Mouse (Mus musculus) CH12.LX (cell line): ENCODE measurements around the gene Ubtf. TPM values are rescaled to one million over a fixed set of nuclear protein-coding genes. Genes with fewer than 3 reads are reported as not detected.

Source experiments
- DNase-seq: peaks from one replicate; pipeline ENCODE4 v3.0.0-alpha.2; 2013; ENCODE audit errors: extremely low read depth
- H3K27ac ChIP-seq: 2 replicates; pipeline ENCODE4 v1.5.1; 2012; ENCODE audit warnings: low read depth, mild to moderate bottlenecking, control low read depth, moderate library complexity; ENCODE audit not compliant: insufficient read depth
- H3K27me3 ChIP-seq: replicated peaks from 2 replicates; pipeline ENCODE3; 2012; ENCODE audit warnings: inconsistent platforms
- H3K36me3 ChIP-seq, 2 experiments: replicated peaks in 1 of 2; 2 replicates each; pipeline versions ENCODE3 to v1.6.1; 2012; ENCODE audit warnings: inconsistent platforms in 1 of 2, low read length in 1 of 2, mild to moderate bottlenecking in 1 of 2, mixed read lengths in 1 of 2, moderate library complexity in 1 of 2; ENCODE audit not compliant: control insufficient read depth in 1 of 2, insufficient read depth in 1 of 2
- H3K4me1 ChIP-seq, 2 experiments: 2 replicates each; pipeline ENCODE4 v1.6.1; 2012; ENCODE audit warnings: inconsistent platforms in 1 of 2, moderate library complexity in 1 of 2; ENCODE audit not compliant: insufficient read depth in 2 of 2, control insufficient read depth in 1 of 2
- H3K4me2 ChIP-seq: 2 replicates; pipeline ENCODE4 v1.6.1; 2012; ENCODE audit warnings: low read depth, mild to moderate bottlenecking, control low read depth; ENCODE audit not compliant: poor library complexity, insufficient read depth, severe bottlenecking
- H3K4me3 ChIP-seq, 3 experiments: fragments of 150-350 bp in 1 of 3; sonication (generic) in 1 of 3; replicated peaks in 1 of 3; 2 replicates each; pipeline versions ENCODE3 to v1.5.1; 2011 to 2012; ENCODE audit warnings: low read depth in 2 of 3, low read length in 2 of 3, mild to moderate bottlenecking in 2 of 3, moderate library complexity in 2 of 3, control low read depth in 1 of 3, improper control_type of control experiment in 1 of 3, inconsistent platforms in 1 of 3, mixed read lengths in 1 of 3; ENCODE audit not compliant: poor library complexity in 1 of 3
- H3K79me2 ChIP-seq: replicated peaks from 2 replicates; pipeline ENCODE4 v1.6.1; 2012; ENCODE audit warnings: mild to moderate bottlenecking, moderate library complexity; ENCODE audit not compliant: control insufficient read depth, poor library complexity, insufficient read depth, severe bottlenecking; ENCODE audit errors: extremely low read depth
- H3K9ac ChIP-seq: 2 replicates; pipeline ENCODE4 v1.6.1; 2012; ENCODE audit warnings: low read depth, mild to moderate bottlenecking, control low read depth, moderate library complexity; ENCODE audit not compliant: insufficient read depth
- H3K9me3 ChIP-seq: replicated peaks from 2 replicates; pipeline ENCODE3; 2012; ENCODE audit warnings: low read length, inconsistent platforms, mixed read lengths
- BHLHE40 ChIP-seq: IDR thresholded peaks from 2 replicates; pipeline ENCODE4 v1.6.1; 2011; ENCODE audit warnings: mild to moderate bottlenecking, low read depth, low read length, improper control_type of control experiment
- CTCF ChIP-seq, 2 experiments: IDR thresholded peaks in 1 of 2; conservative IDR thresholded peaks in 1 of 2; 2 replicates each; pipeline ENCODE4 v1.5.1; 2011 to 2012; ENCODE audit warnings: low read depth in 2 of 2, low read length in 2 of 2, improper control_type of control experiment in 1 of 2, inconsistent platforms in 1 of 2, mild to moderate bottlenecking in 1 of 2, moderate library complexity in 1 of 2
- E2F4 ChIP-seq: IDR thresholded peaks from 2 replicates; pipeline ENCODE4 v1.6.1; 2011; ENCODE audit warnings: low read depth, low read length, improper control_type of control experiment; ENCODE audit not compliant: insufficient replicate concordance
- ELF1 ChIP-seq: IDR thresholded peaks from 2 replicates; pipeline ENCODE4 v1.6.1; 2014; ENCODE audit warnings: low read depth, mild to moderate bottlenecking, inconsistent platforms, low read length, improper control_type of control experiment
- GABPA ChIP-seq: IDR thresholded peaks from 2 replicates; pipeline ENCODE4 v1.6.1; 2012; ENCODE audit warnings: low read depth, low read length, improper control_type of control experiment, inconsistent platforms; ENCODE audit not compliant: insufficient replicate concordance
- KAT2A ChIP-seq: IDR thresholded peaks from 2 replicates; pipeline ENCODE4 v1.6.1; 2012; ENCODE audit warnings: low read length, improper control_type of control experiment, inconsistent platforms; ENCODE audit not compliant: insufficient replicate concordance
- MAFK ChIP-seq: IDR thresholded peaks from 2 replicates; pipeline ENCODE4 v1.6.1; 2011; ENCODE audit warnings: low read length, improper control_type of control experiment; ENCODE audit not compliant: insufficient replicate concordance
- MAX ChIP-seq: IDR thresholded peaks from 2 replicates; pipeline ENCODE4 v1.6.1; 2011; ENCODE audit warnings: low read length, improper control_type of control experiment
- MYC ChIP-seq: IDR thresholded peaks from 2 replicates; pipeline ENCODE4 v1.6.1; 2011; ENCODE audit warnings: low read depth, mild to moderate bottlenecking, improper control_type of control experiment, low read length
- NELFE ChIP-seq: IDR thresholded peaks from 2 replicates; pipeline ENCODE4 v1.6.1; 2011; ENCODE audit warnings: low read depth, low read length, improper control_type of control experiment
- POLR2AphosphoS2 ChIP-seq: IDR thresholded peaks from 2 replicates; pipeline ENCODE4 v1.6.1; 2011; ENCODE audit warnings: low read depth, low read length, improper control_type of control experiment
- RCOR1 ChIP-seq: conservative IDR thresholded peaks from 2 replicates; pipeline ENCODE4 v1.6.1; 2012; ENCODE audit warnings: low read depth, mild to moderate bottlenecking, inconsistent platforms, low read length, improper control_type of control experiment
- SIN3A ChIP-seq: IDR thresholded peaks from 2 replicates; pipeline ENCODE4 v1.6.1; 2012; ENCODE audit warnings: low read length, improper control_type of control experiment, inconsistent platforms
- TBP ChIP-seq: conservative IDR thresholded peaks from 2 replicates; pipeline ENCODE4 v1.6.1; 2011; ENCODE audit warnings: low read depth, low read length, improper control_type of control experiment
- ZKSCAN1 ChIP-seq: IDR thresholded peaks from 2 replicates; pipeline ENCODE4 v1.6.1; 2012; ENCODE audit warnings: low read depth, inconsistent platforms, low read length, improper control_type of control experiment, borderline replicate concordance
- ZMIZ1 ChIP-seq: IDR thresholded peaks from 2 replicates; pipeline ENCODE4 v1.6.1; 2012; ENCODE audit warnings: low read depth, mild to moderate bottlenecking, inconsistent platforms, low read length, improper control_type of control experiment
- ZNF384 ChIP-seq: IDR thresholded peaks from 2 replicates; pipeline ENCODE4 v1.6.1; 2012; ENCODE audit warnings: low read depth, low read length, improper control_type of control experiment, inconsistent platforms
- dilution Hi-C: fragments of 300-500 bp; cut with MboI; formaldehyde crosslinking; loops from 2 replicates; pipeline ENCODE4 v1.14.3; 2020; ENCODE audit warnings: low sequenced_read_pairs; ENCODE audit not compliant: extremely low pct_unique_long_range_greater_than_20kb, extremely low pct_ligation_motif_present
- in situ Hi-C: fragments of 300-500 bp; cut with MboI; formaldehyde crosslinking; loops from 3 replicates; pipeline ENCODE4 v1.14.3; 2019; ENCODE audit warnings: low sequenced_read_pairs, low pct_ligation_motif_present, low pct_unique_long_range_greater_than_20kb, mixed read lengths
- polyA plus RNA-seq: library from polyadenylated mRNA; unstranded; fragments of >175 nt; gene quantifications from 2 replicates; pipeline ENCODE4 v1.2.1, GENCODE M21; 2012; ENCODE audit warnings: low read depth; ENCODE audit not compliant: insufficient read length
- total RNA-seq, 2 experiments: library from RNA; depleted of rRNA; stranded (reverse); fragments of 300-350 nt in 1 of 2; fragments of >200 nt in 1 of 2; gene quantifications; 2 replicates each; pipeline ENCODE4 v1.2.3; 2012 to 2014

Gene Ubtf
- total and polyA plus RNA-seq, 3 experiments: 89.9 to 126 (median 124) TPM

DNA sequence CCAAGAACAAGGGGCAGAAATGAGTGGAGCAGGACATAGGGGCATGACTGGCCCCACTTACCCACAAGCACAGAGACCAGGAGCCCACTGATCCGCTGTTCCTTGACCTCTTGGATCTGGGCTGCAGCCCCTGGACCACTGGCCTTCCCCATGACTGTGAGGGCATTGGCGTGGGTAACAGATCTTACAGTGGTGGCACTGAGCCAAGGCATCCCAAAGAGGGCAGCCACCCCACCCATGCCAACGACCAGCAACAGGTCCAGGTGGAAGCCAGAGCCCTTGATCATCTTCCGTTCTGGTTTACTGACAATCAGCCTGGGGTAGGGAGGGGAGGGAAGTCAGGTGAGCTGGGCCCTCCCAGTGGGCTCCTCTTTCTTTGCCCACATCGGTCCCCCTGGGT, 32.8 kb upstream of the Ubtf start:
- Histone ChIP-seq H3K4me1 (peaks cover 7 to 15% of the 10 kb centered on the region in 2 experiments), H3K9me3 (no peaks in the 10 kb centered on the region), H3K9ac (no peak overlapping the region), H3K27me3 (peaks cover 92% of the 10 kb centered on the region), H3K79me2 (no peaks in the 10 kb centered on the region), H3K36me3 (no peaks in the 10 kb centered on the region), H3K4me2 (no peak overlapping the region), H3K27ac (no peak overlapping the region), H3K4me3 (no peak overlapping the region)
- no peak for TF ChIP-seq RCOR1
- TF ChIP-seq GABPA: no peak
- no peak for TF ChIP-seq E2F4
- no peak for TF ChIP-seq ZKSCAN1
- TF ChIP-seq POLR2AphosphoS2: no peak
- TF ChIP-seq MAFK: no peak
- in situ Hi-C loops (no loop called here), dilution Hi-C loops (no loop called here)
- DNase-seq: no peak

DNA sequence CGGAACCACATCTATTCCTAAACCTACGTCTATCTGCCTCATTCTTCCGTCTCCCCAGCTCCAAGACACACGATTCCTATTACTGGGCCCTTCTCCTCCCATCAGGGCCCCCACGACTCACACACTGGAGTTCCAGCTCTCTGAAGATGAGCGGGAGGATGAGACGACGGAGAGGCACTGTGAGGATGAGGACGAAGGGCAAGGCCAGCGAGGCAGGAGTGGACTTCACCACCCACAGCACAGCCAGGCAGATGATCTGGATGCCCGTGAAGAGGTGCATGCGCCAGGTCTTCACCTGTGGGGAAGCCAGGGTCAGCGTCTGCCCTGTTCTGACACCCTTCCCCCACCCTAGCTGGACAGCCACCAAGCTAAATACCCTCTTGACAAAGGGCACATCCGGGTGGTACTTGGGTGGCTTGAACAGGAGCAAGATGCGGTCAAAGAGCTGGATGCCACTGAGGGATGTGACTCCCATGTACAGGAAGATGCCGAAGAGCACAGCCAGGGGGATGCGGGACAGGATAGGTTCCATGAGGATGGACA, 31.5 kb upstream of the Ubtf start:
- peaks cover 85% of the 10 kb centered on the region for H3K27me3 ChIP-seq
- no peak for DNase-seq
- H3K36me3 ChIP-seq: no peaks in the 10 kb centered on the region
- no peak overlapping the region for H3K27ac ChIP-seq
- dilution Hi-C loops (no loop called here), in situ Hi-C loops (no loop called here)
- H3K79me2 ChIP-seq: no peaks in the 10 kb centered on the region
- no peak overlapping the region for H3K9ac ChIP-seq
- H3K4me2 ChIP-seq: no peak overlapping the region
- H3K4me3 ChIP-seq: no peak overlapping the region
- H3K4me1 ChIP-seq: peaks cover 7 to 9% of the 10 kb centered on the region in 2 experiments
- no peaks in the 10 kb centered on the region for H3K9me3 ChIP-seq
- TF ChIP-seq BHLHE40 (no peak), MAX (no peak), ZNF384 (no peak), CTCF (conservative IDR thresholded peaks at IDR 0.05 in 1 of 2, IDR thresholded peaks at IDR 0.05 in 1 of 2; ENCODE audit: low read depth in 2 of 2, low read length in 2 of 2) (no peak), ZKSCAN1 (no peak), ZMIZ1 (no peak), SIN3A (no peak), GABPA (no peak), ELF1 (no peak), KAT2A (no peak)

DNA sequence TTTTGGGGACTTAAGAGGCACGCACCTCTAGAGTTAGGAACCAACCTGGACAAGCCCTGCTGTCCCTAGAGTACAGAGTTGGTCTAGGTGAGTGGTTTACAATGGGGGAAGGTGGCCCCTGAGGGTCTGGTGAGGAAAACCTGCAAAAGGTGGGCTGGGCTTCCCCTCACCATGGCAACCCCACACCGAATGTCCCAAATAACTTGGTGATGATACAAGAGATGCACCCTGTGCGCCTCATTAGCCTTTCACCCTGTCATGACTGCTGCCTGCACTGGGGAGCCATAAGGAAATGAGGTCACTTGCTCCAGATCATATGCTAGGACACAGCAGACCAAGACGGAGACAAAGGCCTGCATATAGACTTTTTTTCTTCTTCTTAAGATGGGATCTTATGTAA, 30.9 kb upstream of the Ubtf start:
- no peak for TF ChIP-seq MYC
- no peak for TF ChIP-seq TBP
- no peak for TF ChIP-seq NELFE
- no peak for TF ChIP-seq ELF1
- no peak overlapping the region for H3K4me3 ChIP-seq
- no peak overlapping the region for H3K27ac ChIP-seq
- H3K79me2 ChIP-seq: no peaks in the 10 kb centered on the region
- H3K9ac ChIP-seq: no peak overlapping the region
- no peak for DNase-seq
- peaks cover 79% of the 10 kb centered on the region for H3K27me3 ChIP-seq
- peaks cover 7 to 9% of the 10 kb centered on the region in 2 experiments for H3K4me1 ChIP-seq
- H3K36me3 ChIP-seq: no peaks in the 10 kb centered on the region
- no peaks in the 10 kb centered on the region for H3K9me3 ChIP-seq
- in situ Hi-C loops: no loop called here
- no peak overlapping the region for H3K4me2 ChIP-seq
- dilution Hi-C loops: no loop called here
